Mouse (Mus musculus) MEL (cell line): ENCODE results near the gene Hist1h2be. TPM values are rescaled to one million over a fixed set of nuclear protein-coding genes. Genes with fewer than 3 reads are reported as not detected.
A peak's percentile ranks its signal among the peaks of the same experiment; 100 is the strongest.

ENCODE experiments used
- DNase-seq: peaks from one replicate; pipeline ENCODE4 v3.0.0; 2011; ENCODE audit warnings: low read depth, low spot score
- H3K27ac ChIP-seq: 2 replicates; pipeline ENCODE4 v1.5.1; 2012; ENCODE audit warnings: low read depth, mild to moderate bottlenecking, control low read depth, low read length, moderate library complexity; ENCODE audit not compliant: control insufficient read depth
- H3K27me3 ChIP-seq, 2 experiments: fragments of 150-350 bp in 1 of 2; sonication (generic) in 1 of 2; 2 replicates each; pipeline ENCODE4 v1.6.1; 2012; ENCODE audit warnings: low read length in 2 of 2, mild to moderate bottlenecking in 2 of 2, improper control_type of control experiment in 1 of 2, moderate library complexity in 1 of 2; ENCODE audit not compliant: insufficient read depth in 2 of 2, control insufficient read depth in 1 of 2
- H3K36me3 ChIP-seq, 2 experiments: 2 replicates each; pipeline ENCODE4 v1.6.1; 2012 to 2014; ENCODE audit warnings: low read length in 2 of 2, improper control_type of control experiment in 1 of 2, inconsistent platforms in 1 of 2, mild to moderate bottlenecking in 1 of 2; ENCODE audit not compliant: insufficient read depth in 2 of 2, control insufficient read depth in 1 of 2
- H3K4me1 ChIP-seq, 2 experiments: fragments of 150-350 bp in 1 of 2; sonication (generic) in 1 of 2; 2 replicates each; pipeline ENCODE4 v1.6.1; 2012; ENCODE audit warnings: low read length in 2 of 2, improper control_type of control experiment in 1 of 2, mild to moderate bottlenecking in 1 of 2; ENCODE audit not compliant: insufficient read depth in 2 of 2, control insufficient read depth in 1 of 2
- H3K4me3 ChIP-seq, 2 experiments: fragments of 150-350 bp in 1 of 2; sonication (generic) in 1 of 2; 2 replicates each; pipeline ENCODE4 v1.5.1; 2012; ENCODE audit warnings: low read depth in 2 of 2, low read length in 2 of 2, mild to moderate bottlenecking in 2 of 2, moderate library complexity in 2 of 2, control low read depth in 1 of 2, improper control_type of control experiment in 1 of 2; ENCODE audit not compliant: control insufficient read depth in 1 of 2, insufficient read depth in 1 of 2
- H3K79me2 ChIP-seq: 2 replicates; pipeline ENCODE4 v1.6.1; 2012; ENCODE audit warnings: mild to moderate bottlenecking, low read length, moderate library complexity; ENCODE audit not compliant: control insufficient read depth, poor library complexity, insufficient read depth
- H3K9ac ChIP-seq: 2 replicates; pipeline ENCODE4 v1.6.1; 2012; ENCODE audit warnings: low read depth, mild to moderate bottlenecking, control low read depth, low read length, moderate library complexity; ENCODE audit not compliant: control insufficient read depth, poor library complexity, severe bottlenecking
- H3K9me3 ChIP-seq: fragments of 150-350 bp; sonication (generic); replicated peaks from 2 replicates; pipeline ENCODE4 v1.6.1; 2012; ENCODE audit warnings: mild to moderate bottlenecking, low read length, improper control_type of control experiment, moderate library complexity; ENCODE audit not compliant: insufficient read depth
- BHLHE40 ChIP-seq: IDR thresholded peaks from 2 replicates; pipeline ENCODE4 v1.6.1; 2012; ENCODE audit warnings: low read depth, mild to moderate bottlenecking, inconsistent platforms, low read length, improper control_type of control experiment, borderline replicate concordance
- CHD2 ChIP-seq: IDR thresholded peaks from 2 replicates; pipeline ENCODE4 v1.6.1; 2011; ENCODE audit warnings: low read length, improper control_type of control experiment
- CTCF ChIP-seq, 3 experiments: IDR thresholded peaks in 2 of 3; conservative IDR thresholded peaks in 1 of 3; 2 replicates each; pipeline ENCODE4 v1.5.1; 2011 to 2012; ENCODE audit warnings: low read length in 3 of 3, low read depth in 2 of 3, mild to moderate bottlenecking in 2 of 3, improper control_type of control experiment in 1 of 3, inconsistent platforms in 1 of 3, mixed read lengths in 1 of 3, moderate library complexity in 1 of 3; ENCODE audit not compliant: control insufficient read depth in 1 of 3, insufficient read depth in 1 of 3, poor library complexity in 1 of 3, severe bottlenecking in 1 of 3
- E2F4 ChIP-seq: IDR thresholded peaks from 2 replicates; pipeline ENCODE4 v1.6.1; 2011; ENCODE audit warnings: low read depth, low read length, improper control_type of control experiment, borderline replicate concordance
- ELF1 ChIP-seq: IDR thresholded peaks from 2 replicates; pipeline ENCODE4 v1.6.1; 2014; ENCODE audit warnings: low read depth, mild to moderate bottlenecking, inconsistent platforms, low read length, improper control_type of control experiment, moderate library complexity
- EP300 ChIP-seq, 2 experiments: IDR thresholded peaks; 2 replicates each; pipeline ENCODE4 v1.6.1; 2011; ENCODE audit warnings: improper control_type of control experiment in 2 of 2, low read length in 2 of 2, low read depth in 1 of 2, mild to moderate bottlenecking in 1 of 2
- ETS1 ChIP-seq: IDR thresholded peaks from 2 replicates; pipeline ENCODE4 v1.6.1; 2012; ENCODE audit warnings: low read depth, mild to moderate bottlenecking, inconsistent platforms, low read length, improper control_type of control experiment, moderate library complexity
- GABPA ChIP-seq: IDR thresholded peaks from 2 replicates; pipeline ENCODE4 v1.6.1; 2012; ENCODE audit warnings: low read depth, mild to moderate bottlenecking, inconsistent platforms, low read length, improper control_type of control experiment, moderate library complexity
- GATA1 ChIP-seq: IDR thresholded peaks from 2 replicates; pipeline ENCODE4 v1.6.1; 2011; ENCODE audit warnings: low read depth, low read length, improper control_type of control experiment
- KAT2A ChIP-seq: conservative IDR thresholded peaks from 2 replicates; pipeline ENCODE4 v1.6.1; 2012; ENCODE audit warnings: low read depth, low read length, improper control_type of control experiment, inconsistent platforms
- MAFK ChIP-seq: IDR thresholded peaks from 2 replicates; pipeline ENCODE4 v1.6.1; 2011; ENCODE audit warnings: low read depth, mild to moderate bottlenecking, low read length, improper control_type of control experiment, borderline replicate concordance
- MAX ChIP-seq: IDR thresholded peaks from 2 replicates; pipeline ENCODE4 v1.6.1; 2011; ENCODE audit warnings: low read length, improper control_type of control experiment
- MAZ ChIP-seq: IDR thresholded peaks from 2 replicates; pipeline ENCODE4 v1.6.1; 2012; ENCODE audit warnings: low read depth, mild to moderate bottlenecking, inconsistent platforms, low read length, improper control_type of control experiment
- MEF2A ChIP-seq: IDR thresholded peaks from 2 replicates; pipeline ENCODE4 v1.6.1; 2014; ENCODE audit warnings: low read depth, mild to moderate bottlenecking, inconsistent platforms, low read length, improper control_type of control experiment; ENCODE audit not compliant: poor library complexity, insufficient replicate concordance, severe bottlenecking; ENCODE audit errors: extremely low read depth
- MXI1 ChIP-seq: IDR thresholded peaks from 2 replicates; pipeline ENCODE4 v1.6.1; 2011; ENCODE audit warnings: mild to moderate bottlenecking, low read depth, low read length, improper control_type of control experiment
- MYB ChIP-seq: IDR thresholded peaks from 2 replicates; pipeline ENCODE4 v1.6.1; 2011; ENCODE audit warnings: mild to moderate bottlenecking, low read depth, low read length, improper control_type of control experiment
- MYC ChIP-seq: IDR thresholded peaks from 2 replicates; pipeline ENCODE4 v1.6.1; 2011; ENCODE audit warnings: low read depth, mild to moderate bottlenecking, low read length, improper control_type of control experiment, moderate library complexity
- NELFE ChIP-seq: IDR thresholded peaks from 2 replicates; pipeline ENCODE4 v1.6.1; 2011; ENCODE audit warnings: low read depth, low read length, improper control_type of control experiment
- NRF1 ChIP-seq: IDR thresholded peaks from 2 replicates; pipeline ENCODE4 v1.6.1; 2014; ENCODE audit warnings: low read depth, mild to moderate bottlenecking, inconsistent platforms, low read length, improper control_type of control experiment, moderate library complexity; ENCODE audit not compliant: poor library complexity, insufficient read depth, severe bottlenecking
- POLR2A ChIP-seq, 2 experiments: IDR thresholded peaks; 2 replicates each; pipeline ENCODE4 v1.6.1; 2011 to 2012; ENCODE audit warnings: low read length in 2 of 2, mild to moderate bottlenecking in 2 of 2, control low read depth in 1 of 2, improper control_type of control experiment in 1 of 2, low read depth in 1 of 2, moderate library complexity in 1 of 2; ENCODE audit not compliant: control insufficient read depth in 1 of 2, insufficient read depth in 1 of 2, poor library complexity in 1 of 2
- POLR2AphosphoS2 ChIP-seq: IDR thresholded peaks from 2 replicates; pipeline ENCODE4 v1.6.1; 2011; ENCODE audit warnings: low read length, improper control_type of control experiment
- POLR2AphosphoS5 ChIP-seq: IDR thresholded peaks from 2 replicates; pipeline ENCODE4 v1.6.1; 2012; ENCODE audit warnings: low read depth, borderline replicate concordance, mild to moderate bottlenecking, inconsistent platforms, low read length, moderate library complexity, mixed read lengths
- RAD21 ChIP-seq: IDR thresholded peaks from 2 replicates; pipeline ENCODE4 v1.6.1; 2011; ENCODE audit warnings: mild to moderate bottlenecking, low read depth, low read length, improper control_type of control experiment
- RCOR1 ChIP-seq: IDR thresholded peaks from 2 replicates; pipeline ENCODE4 v1.6.1; 2012; ENCODE audit warnings: low read depth, mild to moderate bottlenecking, inconsistent platforms, low read length, improper control_type of control experiment
- SIN3A ChIP-seq: IDR thresholded peaks from 2 replicates; pipeline ENCODE4 v1.6.1; 2012; ENCODE audit warnings: low read length, improper control_type of control experiment, inconsistent platforms
- SMC3 ChIP-seq: IDR thresholded peaks from 2 replicates; pipeline ENCODE4 v1.6.1; 2011; ENCODE audit warnings: low read depth, low read length, improper control_type of control experiment
- TAL1 ChIP-seq: IDR thresholded peaks from 2 replicates; pipeline ENCODE4 v1.6.1; 2012; ENCODE audit warnings: mild to moderate bottlenecking, inconsistent platforms, low read length, moderate library complexity, mixed read lengths
- TBP ChIP-seq: IDR thresholded peaks from 2 replicates; pipeline ENCODE4 v1.8.0; 2011; ENCODE audit warnings: low read depth, low read length, improper control_type of control experiment
- UBTF ChIP-seq: IDR thresholded peaks from 2 replicates; pipeline ENCODE4 v1.6.1; 2012; ENCODE audit warnings: low read depth, mild to moderate bottlenecking, inconsistent platforms, low read length, improper control_type of control experiment, moderate library complexity, borderline replicate concordance; ENCODE audit not compliant: insufficient read depth
- USF1 ChIP-seq: IDR thresholded peaks from 2 replicates; pipeline ENCODE4 v1.6.1; 2014; ENCODE audit warnings: low read depth, mild to moderate bottlenecking, inconsistent platforms, low read length, improper control_type of control experiment, moderate library complexity
- USF2 ChIP-seq, 2 experiments: IDR thresholded peaks; 2 replicates each; pipeline ENCODE4 v1.6.1; 2011 to 2012; ENCODE audit warnings: improper control_type of control experiment in 2 of 2, low read length in 2 of 2, borderline replicate concordance in 1 of 2, inconsistent platforms in 1 of 2, low read depth in 1 of 2, mild to moderate bottlenecking in 1 of 2; ENCODE audit not compliant: insufficient read depth in 1 of 2
- ZC3H11A ChIP-seq: IDR thresholded peaks from 2 replicates; pipeline ENCODE4 v1.6.1; 2012; ENCODE audit warnings: low read depth, mild to moderate bottlenecking, inconsistent platforms, low read length, improper control_type of control experiment
- ZKSCAN1 ChIP-seq: IDR thresholded peaks from 2 replicates; pipeline ENCODE4 v1.6.1; 2012; ENCODE audit warnings: low read depth, mild to moderate bottlenecking, inconsistent platforms, low read length, improper control_type of control experiment, moderate library complexity
- ZNF384 ChIP-seq: IDR thresholded peaks from 2 replicates; pipeline ENCODE4 v1.6.1; 2012; ENCODE audit warnings: low read depth, mild to moderate bottlenecking, inconsistent platforms, low read length, improper control_type of control experiment
- polyA plus RNA-seq, 2 experiments: library from polyadenylated mRNA; stranded (reverse) in 1 of 2; unstranded in 1 of 2; fragments of >175 nt in 1 of 2; fragments of >200 nt in 1 of 2; gene quantifications; 2 replicates each; pipeline versions ENCODE4 v1.2.1 to v1.2.4; 2012; ENCODE audit warnings: low replicate concordance in 2 of 2, low read depth in 1 of 2; ENCODE audit not compliant: insufficient read length in 2 of 2, insufficient read depth in 1 of 2, missing spikeins in 1 of 2
- total RNA-seq: library from RNA; depleted of rRNA; stranded (reverse); fragments of 300-350 nt; gene quantifications from 2 replicates; pipeline ENCODE4 v1.2.3, GENCODE M21; 2012; rRNA removed

Gene Hist1h2be
- total RNA-seq (237 and 340 TPM in 2 replicates), polyA plus RNA-seq (under 1 TPM in 1 of 2 experiments, not detected in 1; 0.49 TPM)

- no peaks in the 10 kb centered on the region for H3K9me3 ChIP-seq
- H3K27ac ChIP-seq, result peak within 1 kb of the TSS; percentile 95
- peaks cover 0 to 2% of the 10 kb centered on the region in 2 experiments; a peak in 1 of 4 replicates for H3K27me3 ChIP-seq
- peak within 1 kb of the TSS; percentile 88 for H3K9ac ChIP-seq
- peak within 1 kb of the TSS; percentile 38 to 49 for H3K4me3 ChIP-seq
- peaks cover 2% of the 10 kb centered on the region; the same call in 1 of the 2 replicates for H3K79me2 ChIP-seq
- H3K4me1 ChIP-seq, result peaks cover 0 to 10% of the 10 kb centered on the region in 2 experiments; a peak in 2 of 4 replicates
- H3K36me3 ChIP-seq, result peaks cover 0 to 9% of the 10 kb centered on the region in 2 experiments; a peak in 2 of 4 replicates
- peak; percentile 96 for DNase-seq
- TF ChIP-seq GABPA, result no peak
- TF ChIP-seq E2F4, result no peak
- peak; percentile 22; the same call in 1 of the 2 replicates for TF ChIP-seq MAFK
- no peak for TF ChIP-seq ELF1
- TF ChIP-seq BHLHE40, result no peak
- no peak for TF ChIP-seq POLR2A (IDR thresholded peaks at IDR 0.05; ENCODE audit: control insufficient read depth in 1 of 2, insufficient read depth in 1 of 2, low read depth in 1 of 2, low read length in 2 of 2, poor library complexity in 1 of 2)
- TF ChIP-seq MEF2A, result no peak
- no peak for TF ChIP-seq USF2 (IDR thresholded peaks at IDR 0.05; ENCODE audit: borderline replicate concordance in 1 of 2, insufficient read depth in 1 of 2, low read depth in 1 of 2, low read length in 2 of 2)
- peak; percentile 71 for TF ChIP-seq MYB
- peak; percentile 42; the same call in 1 of the 2 replicates for TF ChIP-seq NELFE
- no peak for TF ChIP-seq USF1
- TF ChIP-seq CTCF (IDR thresholded peaks at IDR 0.05 in 2 of 3, conservative IDR thresholded peaks at IDR 0.05 in 1 of 3; ENCODE audit: control insufficient read depth in 1 of 3, insufficient read depth in 1 of 3, low read depth in 2 of 3, low read length in 3 of 3, poor library complexity in 1 of 3, severe bottlenecking in 1 of 3), result no peak
- TF ChIP-seq RCOR1, result no peak
- peak; percentile 66; the same call in 1 of the 2 replicates for TF ChIP-seq MAX
- no peak for TF ChIP-seq NRF1
- peak; percentile 70 for TF ChIP-seq ZNF384
- TF ChIP-seq KAT2A, result no peak
- TF ChIP-seq SIN3A, result peak; percentile 57
- no peak for TF ChIP-seq UBTF
- TF ChIP-seq SMC3, result no peak
- TF ChIP-seq ZC3H11A, result no peak
- peak; percentile 98 for TF ChIP-seq TBP
- TF ChIP-seq GATA1, result peak; percentile 53
- no peak for TF ChIP-seq MAZ
- 0 out of 4 replicates have a peak, but pooled peaks have one; percentile 27 to 33 for TF ChIP-seq EP300 (IDR thresholded peaks at IDR 0.05; ENCODE audit: low read depth in 1 of 2, low read length in 2 of 2)
- no peak for TF ChIP-seq POLR2AphosphoS2
- 0 out of 2 replicates have a peak, but pooled peaks have one; percentile 14 for TF ChIP-seq MYC
- peak; percentile 42 for TF ChIP-seq CHD2
- peak; percentile 21; the same call in 1 of the 2 replicates for TF ChIP-seq TAL1
- no peak; the same call in 1 of the 2 replicates for TF ChIP-seq POLR2AphosphoS5
- TF ChIP-seq MXI1, result peak; percentile 63
- TF ChIP-seq RAD21, result no peak
- no peak for TF ChIP-seq ZKSCAN1
- TF ChIP-seq ETS1, result peak; percentile 40; the same call in 1 of the 2 replicates
Observed at GRCm38 (mm10) chr13:23620733-23621531, at the start of gene Hist1h2be. Hist1h2be (minus strand) TSS chr13:23621124.
